Mouse (Mus musculus) gastrocnemius, adult 8-10 months (tissue): Measurements from ENCODE around the gene C2cd5. TPM values are rescaled to one million over a fixed set of nuclear protein-coding genes. Genes with fewer than 3 reads are reported as not detected.

Experiments
- DNase-seq, 2 experiments: peaks; one replicate each; pipeline ENCODE4 v3.0.0; 2022; ENCODE audit warnings: low spot score in 2 of 2
- total RNA-seq, 4 experiments: library from RNA; stranded (reverse); gene quantifications; 2 replicates each; pipeline ENCODE4 v1.2.4; 2022

Gene C2cd5
- total RNA-seq, 4 experiments from 2014 or later: 5.2 to 9.0 (median 7.5) TPM

DNA sequence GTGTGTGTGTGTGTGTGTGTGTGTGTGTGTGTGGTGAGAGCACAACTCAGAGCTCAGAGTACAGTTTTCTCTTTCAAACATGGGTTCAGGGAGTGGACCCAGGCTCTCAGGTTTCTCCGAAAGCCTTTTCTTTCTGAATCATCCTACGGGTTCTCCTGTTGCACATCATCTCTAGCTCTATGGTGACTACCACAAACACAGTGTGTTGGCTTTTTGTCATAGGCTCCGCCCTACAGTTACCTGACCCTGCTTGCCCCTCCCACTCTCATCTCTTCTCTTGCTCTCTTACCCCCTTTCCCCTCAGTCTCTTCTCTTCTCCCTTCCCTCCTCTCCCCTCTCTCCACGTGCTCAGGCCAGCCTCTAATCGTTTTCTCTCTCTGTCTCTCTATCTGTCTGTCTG is 15.6 kb upstream of the C2cd5 start:
- DNase-seq: no peak

DNA sequence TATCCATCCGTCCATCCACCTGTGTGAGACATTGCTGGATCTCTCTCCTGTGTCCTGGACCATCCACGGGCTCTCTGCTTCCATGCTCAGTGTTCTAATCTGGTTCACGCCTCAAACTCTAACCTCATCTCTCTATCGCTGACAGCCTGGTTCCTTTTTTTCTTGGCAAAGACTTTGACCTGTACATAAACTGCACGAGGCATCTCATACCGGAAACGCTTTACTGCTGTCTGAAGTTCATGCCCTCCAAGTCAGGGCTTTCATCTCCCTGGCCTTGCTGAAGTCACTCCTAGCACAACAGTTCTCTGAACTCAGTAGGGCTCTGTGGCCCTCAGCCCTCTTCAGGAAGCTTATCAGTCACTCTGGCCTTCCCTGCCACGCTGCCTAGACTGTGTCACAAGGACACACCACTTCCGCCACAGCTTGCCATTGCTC is 15.1 kb upstream of the C2cd5 start:
- DNase-seq: no peak

DNA sequence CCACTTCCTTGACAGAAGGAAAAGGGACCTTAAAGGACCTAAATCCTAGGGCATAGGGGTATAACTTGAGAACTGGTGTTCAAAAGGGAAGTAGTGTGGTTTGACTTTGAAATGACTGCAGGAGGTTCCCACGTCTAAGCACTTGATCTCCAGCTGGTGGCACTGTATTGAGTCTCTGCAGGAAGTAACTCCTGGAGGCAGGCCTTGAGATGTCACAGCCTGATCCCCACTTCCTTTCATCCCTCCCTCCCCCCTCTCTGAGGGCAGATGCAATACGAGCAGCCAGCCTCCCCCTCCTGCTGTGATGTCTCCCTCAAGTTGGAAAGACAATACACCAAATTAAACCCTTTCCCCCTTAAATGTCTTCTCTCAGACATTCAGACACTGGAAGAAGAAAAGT is 14.6 kb upstream of the C2cd5 start:
- DNase-seq: no peak

GRCm38 (mm10) chr6:143110371-143110770 is 10.4 kb upstream of the C2cd5 start:
- no peak for DNase-seq

DNA sequence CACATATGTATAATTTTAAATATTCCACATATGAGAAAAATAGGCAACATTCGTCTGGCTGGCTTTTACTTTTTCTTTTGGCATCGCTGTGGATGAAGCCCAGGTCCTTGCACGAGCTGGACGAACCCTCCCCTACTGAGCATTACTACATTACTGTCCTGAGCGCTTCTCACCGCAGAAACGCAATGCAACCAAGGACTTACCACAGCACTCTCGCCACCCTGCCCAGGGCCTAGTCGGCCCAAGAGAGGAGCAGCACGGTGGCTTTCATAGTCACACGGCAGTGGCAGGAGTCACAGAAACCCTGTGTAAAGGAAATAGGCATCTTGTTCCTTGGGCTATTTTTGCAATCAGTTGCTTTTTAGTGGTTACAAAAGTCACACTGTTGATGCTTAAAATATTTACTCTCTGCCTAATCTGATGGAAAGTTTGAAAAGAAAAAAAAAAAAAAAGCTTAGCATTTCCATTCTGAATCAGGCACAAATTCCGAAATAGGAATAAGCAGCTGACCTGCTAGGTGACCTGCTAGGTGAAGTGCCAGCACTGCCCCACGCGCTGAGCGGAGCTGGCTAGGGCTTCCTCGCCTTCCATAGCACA is 9.8 kb upstream of the C2cd5 start:
- DNase-seq: no peak

DNA sequence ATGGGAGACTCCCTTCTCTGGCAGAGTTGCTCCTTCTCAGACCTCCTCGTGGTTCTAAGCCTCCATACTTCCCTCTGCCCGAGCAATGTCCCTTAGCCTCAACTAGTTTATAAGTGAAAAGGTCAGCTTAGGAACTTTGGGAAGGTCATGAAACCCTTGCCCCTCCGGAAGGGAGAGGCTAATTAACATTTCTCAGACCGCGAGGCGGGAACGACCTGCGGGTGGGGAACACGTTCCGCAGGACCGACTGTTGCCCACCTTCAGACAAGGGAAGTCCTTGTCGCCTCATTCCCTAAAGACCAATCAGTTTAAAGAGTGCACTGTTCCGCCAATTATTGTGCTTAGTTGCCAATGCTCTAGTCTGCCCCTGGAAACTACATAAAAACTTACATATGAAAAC is 8.1 kb upstream of the C2cd5 start:
- DNase-seq: no peak

GRCm38 (mm10) chr6:143107611-143108010 is 7.7 kb upstream of the C2cd5 start:
- no peak for DNase-seq

GRCm38 (mm10) chr6:143105766-143106165 is 5.8 kb upstream of the C2cd5 start:
- no peak for DNase-seq

- no peak for DNase-seq
Observed at GRCm38 (mm10) chr6:143103981-143104680, 4.2 kb upstream of the C2cd5 start.

DNA sequence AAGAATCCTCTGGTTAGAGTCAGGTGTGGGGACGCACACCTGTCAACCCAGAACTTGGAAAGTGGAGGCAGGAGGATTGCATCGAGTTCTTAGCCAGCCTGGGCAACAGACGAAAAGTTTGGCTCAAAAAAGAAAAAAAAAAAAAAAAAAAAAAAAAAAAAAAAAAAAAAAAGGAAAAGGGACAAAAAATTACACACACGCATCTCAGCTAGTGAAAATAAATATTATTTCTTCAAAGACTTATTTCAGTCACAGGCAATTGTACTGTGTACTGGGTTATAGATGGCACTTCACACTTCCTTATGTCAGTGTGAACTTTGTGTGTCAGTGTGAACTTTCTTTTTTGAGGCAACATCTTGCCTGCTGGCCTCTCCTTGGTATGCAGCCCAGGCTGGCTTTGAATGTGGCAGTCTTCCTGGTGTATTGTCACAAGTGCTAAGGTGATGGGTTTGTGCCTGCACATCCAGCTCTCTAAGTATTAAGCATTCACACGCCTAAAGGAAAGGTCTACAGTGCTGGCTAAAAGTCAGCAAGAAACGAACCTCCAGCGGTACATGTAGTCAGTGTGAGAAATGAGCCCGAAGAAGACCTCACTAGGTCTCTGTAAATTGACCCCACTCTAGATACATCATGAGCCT is 656 bp upstream of the C2cd5 start:
- no peak for DNase-seq

GRCm38 (mm10) chr6:143099281-143099680 is 660 bp downstream of the C2cd5 start:
- no peak for DNase-seq

GRCm38 (mm10) chr6:143095126-143095525 is 4.8 kb downstream of the C2cd5 start:
- DNase-seq: no peak

DNA sequence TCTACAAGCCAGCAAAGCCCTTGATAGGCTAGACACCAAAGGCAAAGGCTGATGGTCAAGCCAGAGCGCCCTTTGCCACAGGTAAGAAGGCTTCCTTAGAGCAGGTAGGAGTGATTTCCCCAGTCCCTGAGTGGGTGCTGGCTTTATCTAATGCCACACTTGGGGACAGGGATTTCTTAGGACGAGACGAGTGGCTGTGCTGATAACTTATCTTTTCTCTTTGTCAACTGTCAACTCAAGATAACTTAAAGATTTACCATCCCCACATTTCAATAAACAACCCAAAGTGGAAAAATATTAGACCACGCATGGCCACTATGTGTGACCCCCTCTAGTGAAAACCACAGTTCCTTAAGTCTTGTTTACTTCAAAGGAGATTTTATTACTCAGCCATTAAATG is 7.1 kb downstream of the C2cd5 start:
- DNase-seq: no peak

- DNase-seq: no peak
Observed at GRCm38 (mm10) chr6:143091076-143091475, 8.9 kb downstream of the C2cd5 start.

DNA sequence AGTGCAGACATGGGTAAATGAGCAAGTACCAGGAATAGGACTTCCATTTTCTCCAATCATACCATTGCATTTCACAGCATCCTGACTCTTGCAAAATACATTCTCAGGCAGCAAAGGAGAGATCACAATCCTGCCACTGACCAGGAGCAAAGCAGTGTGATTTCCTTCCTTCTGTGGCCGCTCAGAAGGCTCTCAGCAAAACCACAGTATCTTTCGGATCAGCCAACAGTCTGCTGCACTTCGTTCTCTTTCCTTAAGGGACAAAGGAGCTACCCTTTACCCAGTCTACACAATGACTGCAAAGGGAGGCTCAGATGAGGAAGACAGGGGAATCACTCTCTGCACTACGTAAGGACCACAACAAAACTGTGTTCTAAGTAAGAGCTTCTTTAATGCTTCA is 12.6 kb downstream of the C2cd5 start:
- DNase-seq: no peak

DNA sequence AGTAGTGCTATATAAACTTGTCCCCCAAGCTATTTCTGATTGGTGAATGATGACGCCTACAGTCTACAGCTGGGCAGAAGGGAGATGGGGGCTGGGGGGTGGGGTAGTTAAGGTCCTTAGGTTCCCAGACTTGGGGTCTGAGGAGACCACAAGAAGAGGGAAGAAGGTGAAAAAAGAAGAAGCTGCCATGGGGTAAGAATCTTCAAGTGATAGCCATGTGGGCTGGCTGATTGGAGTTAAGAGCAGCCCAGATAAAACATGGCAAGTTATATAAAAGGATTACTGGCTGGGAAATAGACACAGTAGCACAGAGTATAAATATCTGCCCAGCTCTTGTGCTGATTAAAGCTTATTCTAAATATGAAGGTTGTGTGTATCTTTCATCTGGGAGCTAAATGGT is 14.0 kb downstream of the C2cd5 start:
- no peak for DNase-seq

DNA sequence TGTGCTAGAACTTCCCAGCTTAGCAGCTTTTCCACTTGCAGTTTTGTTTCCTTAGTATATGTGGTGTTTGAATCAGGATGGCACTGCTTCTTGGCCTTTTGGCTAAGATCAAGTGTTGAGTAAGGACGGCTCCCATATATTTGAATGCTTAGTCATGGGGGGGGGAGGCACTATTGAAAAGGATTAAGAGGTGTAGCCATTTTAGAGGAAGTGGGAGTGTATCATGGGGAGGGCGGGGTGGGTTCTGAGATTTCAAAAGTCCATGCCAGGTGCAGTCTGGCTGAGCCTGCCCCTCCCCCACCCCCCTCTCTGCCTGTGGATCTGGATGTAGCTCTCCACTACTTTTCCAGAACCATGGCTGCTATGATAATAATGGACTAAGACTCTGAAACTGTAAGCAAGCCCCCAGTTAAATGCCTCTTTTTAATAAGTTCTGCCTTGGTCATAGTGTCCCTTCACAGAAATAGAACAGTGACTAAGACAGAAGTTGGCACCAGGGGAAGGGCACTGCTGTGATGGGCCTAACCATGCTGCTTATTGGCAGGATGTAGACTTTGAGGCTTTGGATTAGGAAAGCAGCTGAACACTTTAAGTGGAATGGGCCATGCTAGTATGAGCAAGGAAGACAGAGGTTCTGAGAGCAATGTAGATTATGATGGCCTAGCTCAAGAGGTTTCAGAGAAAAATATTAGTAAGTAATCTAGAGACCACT is 15.5 kb downstream of the C2cd5 start:
- no peak for DNase-seq

DNA sequence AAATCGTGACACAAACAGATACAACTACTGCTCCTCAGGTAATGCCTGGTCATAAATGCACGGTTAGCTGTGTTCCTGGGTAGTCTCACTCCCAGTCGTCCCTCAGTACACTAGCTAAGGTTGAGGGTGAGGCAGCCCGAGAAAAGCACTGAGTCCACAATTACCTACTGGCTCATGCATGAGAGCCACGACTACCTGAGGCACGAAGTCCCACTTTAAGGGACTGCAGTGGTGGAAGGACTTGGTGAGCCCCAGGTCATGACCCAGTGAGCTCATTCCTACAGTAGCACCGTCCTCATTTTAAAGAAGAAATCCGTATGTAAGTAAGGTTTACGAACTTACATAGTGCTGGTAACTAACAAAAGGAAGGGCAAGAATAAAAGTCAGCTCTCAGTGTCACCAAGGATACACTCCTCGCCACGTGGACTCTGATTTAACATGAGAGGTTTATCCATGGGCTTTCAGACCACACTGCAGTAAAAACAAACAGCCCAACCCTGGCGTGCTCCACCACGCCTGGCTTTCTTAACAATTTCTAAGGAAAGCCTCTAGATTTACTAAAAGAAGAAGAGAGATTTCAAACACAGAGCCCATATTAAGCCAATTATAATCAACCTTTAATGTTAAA is 18.3 kb downstream of the C2cd5 start:
- no peak for DNase-seq

- no peak for DNase-seq
Observed at GRCm38 (mm10) chr6:143080774-143081173, 19.2 kb downstream of the C2cd5 start.

DNA sequence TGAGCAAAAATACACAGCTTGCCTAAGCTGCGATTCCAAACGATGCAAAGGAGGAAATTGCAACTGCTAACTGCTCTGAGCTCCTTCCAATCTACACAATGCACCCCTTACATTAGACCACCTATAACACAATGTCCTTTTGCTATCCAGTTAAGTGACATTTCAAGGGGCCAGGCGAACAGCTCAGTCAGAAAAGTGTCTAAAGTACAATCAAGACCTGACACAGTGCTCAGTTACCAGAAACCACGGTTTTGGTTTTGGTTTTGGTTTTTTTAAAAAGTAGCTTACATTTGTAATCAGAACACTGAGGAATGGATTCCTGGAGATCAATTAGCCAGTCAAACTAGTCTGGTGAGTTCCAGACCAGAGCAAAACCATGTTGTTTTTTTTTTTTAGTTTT is 20.8 kb downstream of the C2cd5 start:
- DNase-seq: no peak

DNA sequence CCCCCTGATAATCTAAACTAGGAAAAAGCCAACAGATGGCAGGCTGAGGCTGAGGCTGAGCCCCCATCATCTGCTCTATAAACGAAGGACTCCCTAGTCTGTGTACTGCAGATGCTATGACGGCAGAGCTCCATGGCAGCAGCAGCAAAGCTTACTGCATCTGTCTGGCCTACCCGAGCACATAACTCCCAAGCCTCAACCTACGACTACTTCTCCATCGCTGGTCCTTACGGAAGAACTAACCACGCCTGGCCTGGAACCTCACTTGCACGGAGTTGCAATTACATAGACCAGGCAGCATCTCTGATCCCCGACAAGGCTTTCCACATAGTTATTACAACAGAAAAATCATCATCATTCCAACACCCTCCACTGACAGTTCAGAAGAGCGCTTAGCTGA is 23.5 kb downstream of the C2cd5 start:
- no peak for DNase-seq

- DNase-seq: no peak
Observed at GRCm38 (mm10) chr6:143073914-143074313, 26.0 kb downstream of the C2cd5 start.
